ENCODE assay signal across 7 mouse cellular contexts in the genomic region with DNA sequence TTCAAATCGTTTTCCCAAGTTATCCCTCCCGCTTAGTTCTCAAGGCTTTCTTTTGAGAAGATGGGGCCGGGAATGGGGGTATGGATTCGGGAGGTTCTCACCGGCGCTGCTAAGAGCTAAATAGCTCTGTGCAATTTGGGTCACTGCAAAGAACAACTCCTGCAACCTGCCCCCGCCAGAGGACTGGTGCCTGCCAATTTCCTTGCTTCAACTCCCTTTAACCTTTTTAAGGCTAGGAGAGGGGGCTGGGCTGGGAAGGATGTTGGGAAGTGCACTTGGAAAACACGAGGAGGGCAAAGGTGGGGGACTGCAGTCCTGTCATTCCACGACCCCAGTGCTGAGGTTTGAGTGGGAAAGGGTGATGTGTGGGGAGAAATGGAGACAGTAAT. TPM values are rescaled to one million over a fixed set of nuclear protein-coding genes. Genes with fewer than 3 reads are reported as not detected.
DNase-seq lines count a peak whose midpoint lies in the region; ATAC-seq and TF ChIP-seq lines count a peak whose summit lies in the region.

No protein-coding gene starts in this region.

- no peaks in the 10 kb centered on the region for H3K36me3 ChIP-seq in kidney, postnatal 0 days (ENCODE audit: insufficient read depth, low read length)
- H3K36me3 ChIP-seq in lung, embryonic 16.5 days (ENCODE audit: control insufficient read depth, insufficient read depth, low read length): peaks cover 4% of the 10 kb centered on the region; the same call in 1 of the 2 replicates
- peaks cover 6% of the 10 kb centered on the region for H3K36me3 ChIP-seq in spleen, adult 2 months (ENCODE audit: control insufficient read depth, insufficient read depth, low read length)

- H3K4me1 ChIP-seq in cerebellum, adult 2 months (ENCODE audit: control insufficient read depth, insufficient read depth, low read length): no peaks in the 10 kb centered on the region; the same call in 1 of the 2 replicates
- 0 out of 2 replicates have a peak, but pooled peaks cover 3% of the 10 kb centered on the region for H3K4me1 ChIP-seq in kidney, postnatal 0 days (replicated peaks; ENCODE audit: insufficient read depth, low read length)
- peaks cover 14% of the 10 kb centered on the region for H3K4me1 ChIP-seq in lung, embryonic 16.5 days (replicated peaks; ENCODE audit: control insufficient read depth, insufficient read depth, low read length)
- peaks cover 3% of the 10 kb centered on the region for H3K4me1 ChIP-seq in spleen, adult 2 months (ENCODE audit: control insufficient read depth, insufficient read depth, insufficient read length)

- DNase-seq in urinary bladder, postnatal 14 days (ENCODE audit: low spot score): peak; percentile 34
- no peak for DNase-seq in urinary bladder, adult 2 months (ENCODE audit: low spot score)
- peak; percentile 73 for DNase-seq in cerebellum, adult 2 months
- peak; percentile 7 to 16 for DNase-seq in gastrocnemius, adult 8-10 months (ENCODE audit: low spot score in 2 of 2)
- peak; percentile 44 for DNase-seq in kidney, postnatal 0 days (ENCODE audit: low spot score)
- peak in 1 of 2 experiments; percentile 21 for DNase-seq in spleen, adult 2 months (ENCODE audit: low read depth in 1 of 2, low spot score in 2 of 2)

- 0% methylated on average over 9 of the region's 9 CpGs for WGBS in cerebellum, adult 2 months
- under 1% methylated on average over 9 of the region's 9 CpGs for WGBS in kidney, postnatal 0 days
- WGBS in lung, embryonic 16.5 days: 0% methylated on average over 9 of the region's 9 CpGs
- WGBS in spleen, adult 2 months: under 1% methylated on average over 9 of the region's 9 CpGs

- H3K27me3 ChIP-seq in cerebellum, adult 2 months (ENCODE audit: control insufficient read depth, insufficient read depth, low read length): no peaks in the 10 kb centered on the region
- H3K27me3 ChIP-seq in kidney, postnatal 0 days (ENCODE audit: insufficient read depth, low read length): no peaks in the 10 kb centered on the region
- H3K27me3 ChIP-seq in lung, embryonic 16.5 days (ENCODE audit: control insufficient read depth, insufficient read depth, low read depth, low read length): no peaks in the 10 kb centered on the region
- H3K27me3 ChIP-seq in spleen, adult 2 months (ENCODE audit: control insufficient read depth, insufficient read depth, low read length): peaks cover 9% of the 10 kb centered on the region; the same call in 1 of the 2 replicates

- peak overlapping the region; percentile 91 for H3K27ac ChIP-seq in cerebellum, adult 2 months (ENCODE audit: insufficient read depth, low read length)
- H3K27ac ChIP-seq in kidney, postnatal 0 days: no peak overlapping the region
- peak overlapping the region; percentile 22; the same call in 1 of the 2 replicates for H3K27ac ChIP-seq in lung, embryonic 16.5 days (ENCODE audit: low read length)
- 0 out of 2 replicates have a peak overlapping the region, but pooled peaks have one; percentile 6 for H3K27ac ChIP-seq in spleen, adult 2 months (ENCODE audit: insufficient read depth, low read length)

- H3K4me2 ChIP-seq in kidney, postnatal 0 days (ENCODE audit: low read length): peak overlapping the region; percentile 84
- peak overlapping the region; percentile 86 for H3K4me2 ChIP-seq in lung, embryonic 16.5 days (ENCODE audit: low read depth, low read length)

- no peak for TF ChIP-seq POLR2A in cerebellum, adult 2 months (IDR thresholded peaks at IDR 0.05; ENCODE audit: borderline replicate concordance, insufficient read depth, low read length)
- TF ChIP-seq POLR2A in spleen, adult 2 months (IDR thresholded peaks at IDR 0.05; ENCODE audit: low read depth, low read length): no peak

- no peaks in the 10 kb centered on the region for H3K9me3 ChIP-seq in kidney, postnatal 0 days (replicated peaks; ENCODE audit: low read length)
- no peaks in the 10 kb centered on the region for H3K9me3 ChIP-seq in lung, embryonic 16.5 days (ENCODE audit: control insufficient read depth, low read length)

- H3K4me3 ChIP-seq in cerebellum, adult 2 months (replicated peaks; ENCODE audit: insufficient read depth, low read depth, low read length): peak overlapping the region; percentile 93
- H3K4me3 ChIP-seq in kidney, postnatal 0 days (replicated peaks; ENCODE audit: low read depth, low read length): peak overlapping the region; percentile 89
- H3K4me3 ChIP-seq in lung, embryonic 16.5 days (ENCODE audit: low read length): peak overlapping the region; percentile 65
- peak overlapping the region; percentile 57 for H3K4me3 ChIP-seq in spleen, adult 2 months (ENCODE audit: extremely low read depth, insufficient read depth, insufficient read length)

- no peak for TF ChIP-seq CTCF in cerebellum, adult 2 months (IDR thresholded peaks at IDR 0.05; ENCODE audit: borderline replicate concordance, insufficient read depth, low read depth, low read length)
- no peak for TF ChIP-seq CTCF in kidney, postnatal 0 days (IDR thresholded peaks at IDR 0.05; ENCODE audit: low read depth)
- no peak for TF ChIP-seq CTCF in spleen, adult 2 months (IDR thresholded peaks at IDR 0.05; ENCODE audit: extremely low read depth, insufficient read depth, insufficient read length, insufficient replicate concordance)

- H3K9ac ChIP-seq in kidney, postnatal 0 days (ENCODE audit: low read depth, low read length): peak overlapping the region; percentile 23; the same call in 1 of the 2 replicates
- peak overlapping the region; percentile 60 for H3K9ac ChIP-seq in lung, embryonic 16.5 days (ENCODE audit: low read length)

- peak; percentile 12; the same call in 1 of the 2 replicates for ATAC-seq in kidney, postnatal 0 days (replicated peaks; ENCODE audit: low FRiP score, low read depth)
- ATAC-seq in lung, embryonic 16.5 days (ENCODE audit: low read depth): peak; percentile 24

RNA-seq across cellular contexts. Expression of gene Rab30, which starts 0.5 kb away (rescaled TPM):
- polyA plus RNA-seq in urinary bladder, adult 2 months (2012; rRNA removed): 9.2 and 10.2 TPM in 2 replicates
- polyA plus RNA-seq in cerebellum, adult 2 months (2012; rRNA removed): 20.8 and 23.0 TPM in 2 replicates
- total RNA-seq in gastrocnemius, adult 8-10 months (2022): 10 to 100 TPM in 1 of 4 experiments, 1 to 10 TPM in 3; 2.9 to 12.1 (median 5.6) TPM
- 5.6 and 6.0 TPM in 2 replicates for polyA plus RNA-seq in kidney, postnatal 0 days (2015; fragmentation: Nextera tagmentation; extraction: Ambion mirVana)
- polyA plus RNA-seq in lung, embryonic 16.5 days (2015; fragmentation: Nextera tagmentation; extraction: Ambion mirVana): 5.0 and 5.6 TPM in 2 replicates
- 3.9 and 4.2 TPM in 2 replicates for polyA plus RNA-seq in spleen, adult 2 months (2012; rRNA removed)
